Mouse (Mus musculus): ENCODE data around the gene Spata13. TPM values are rescaled to one million over a fixed set of nuclear protein-coding genes. Genes with fewer than 3 reads are reported as not detected.
A peak's percentile ranks its signal among the peaks of the same experiment; 100 is the strongest.

Spata13 gene
- total RNA-seq, 2 experiments from 2014 or later = 3.8 to 4.3 TPM

DNA sequence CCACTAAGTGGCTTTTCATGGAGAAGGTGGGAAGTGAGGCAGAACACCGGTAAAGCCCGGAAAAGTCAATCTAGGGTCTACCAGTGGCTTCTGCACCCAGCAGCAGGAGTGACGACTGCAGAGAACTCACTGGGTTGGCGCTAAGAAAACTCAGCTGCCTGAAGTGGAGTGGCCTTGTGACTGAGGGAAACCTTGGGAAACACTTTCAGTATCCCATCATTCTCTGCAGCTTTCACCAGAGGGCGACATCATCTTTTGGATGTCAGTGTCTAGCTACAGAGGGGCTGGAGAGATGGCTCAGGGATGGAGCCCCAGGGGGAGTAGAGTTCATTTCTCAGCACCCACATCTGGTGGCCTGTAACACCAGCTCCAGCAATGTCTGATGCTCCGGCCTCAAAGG, 135.5 kb downstream of the Spata13 start:
- DNase-seq = no peak

GRCm38 (mm10) chr14:60770594-60770993, 136.8 kb downstream of the Spata13 start:
- intact Hi-C loops (cut with DNase I) = no loop called here
- TF ChIP-seq CTCF (IDR thresholded peaks at IDR 0.05) = no peak
- peak overlapping the region; percentile 68 for H3K4me3 ChIP-seq
- H3K27ac ChIP-seq = no peak overlapping the region; the same call in 1 of the 2 replicates
- no peak for DNase-seq

More for the DNA sequence above, 135.5 kb downstream of the Spata13 start:
- TF ChIP-seq CTCF (IDR thresholded peaks at IDR 0.05) = peak; percentile 47
- peak overlapping the region; percentile 85 for H3K27ac ChIP-seq
- H3K4me3 ChIP-seq = peak overlapping the region; percentile 68
- intact Hi-C loops (cut with DNase I) = loop anchor here (5.0 kb wide), 1 partner anchor 57 kb away; no protein-coding TSS in a partner anchor

DNA sequence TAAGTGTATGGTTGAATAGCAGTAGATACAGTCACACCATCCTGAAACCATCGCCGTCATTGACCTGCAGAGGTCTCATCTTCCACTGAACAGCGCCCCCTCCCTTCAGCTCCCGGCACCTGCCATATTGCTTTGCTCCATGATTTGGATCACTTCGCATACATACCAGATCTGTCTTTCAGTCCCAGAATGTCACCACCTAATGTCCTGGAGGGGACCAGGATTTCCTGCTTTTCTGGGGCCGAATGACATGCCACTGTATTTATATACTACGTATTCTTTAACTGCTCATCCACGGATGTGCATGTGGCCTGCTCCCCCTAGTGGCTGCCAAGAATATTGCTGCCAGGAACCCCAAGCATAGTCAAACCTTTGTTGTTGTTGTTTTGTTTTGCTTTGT, 137.3 kb downstream of the Spata13 start:
- no peak overlapping the region for H3K27ac ChIP-seq
- H3K4me3 ChIP-seq = peak overlapping the region; percentile 68
- intact Hi-C loops (cut with DNase I) = loop anchor here (1.0 kb wide), 1 partner anchor 246 kb away; no protein-coding TSS in a partner anchor
- TF ChIP-seq CTCF (IDR thresholded peaks at IDR 0.05) = peak; percentile 91; the same call in 1 of the 2 replicates
- DNase-seq = peak; percentile 71

GRCm38 (mm10) chr14:60773476-60773875, 139.7 kb downstream of the Spata13 start:
- intact Hi-C loops (cut with DNase I) = no loop called here
- TF ChIP-seq CTCF (IDR thresholded peaks at IDR 0.05) = peak; percentile 24
- DNase-seq = no peak

GRCm38 (mm10) chr14:60776521-60776920, 142.7 kb downstream of the Spata13 start:
- no peak for DNase-seq
- no peak for TF ChIP-seq CTCF (IDR thresholded peaks at IDR 0.05)
- Histone ChIP-seq H3K27ac (no peak overlapping the region), H3K4me3 (no peak overlapping the region)
- intact Hi-C loops (cut with DNase I) = no loop called here

More at GRCm38 (mm10) chr14:60773476-60773875, 139.7 kb downstream of the Spata13 start:
- no peak overlapping the region for H3K4me3 ChIP-seq
- no peak overlapping the region for H3K27ac ChIP-seq

GRCm38 (mm10) chr14:60777485-60777919, 143.7 kb downstream of the Spata13 start:
- intact Hi-C loops (cut with DNase I) = no loop called here
- no peak overlapping the region for H3K4me3 ChIP-seq
- no peak for DNase-seq
- no peak overlapping the region for H3K27ac ChIP-seq
- TF ChIP-seq CTCF (IDR thresholded peaks at IDR 0.05) = no peak

DNA sequence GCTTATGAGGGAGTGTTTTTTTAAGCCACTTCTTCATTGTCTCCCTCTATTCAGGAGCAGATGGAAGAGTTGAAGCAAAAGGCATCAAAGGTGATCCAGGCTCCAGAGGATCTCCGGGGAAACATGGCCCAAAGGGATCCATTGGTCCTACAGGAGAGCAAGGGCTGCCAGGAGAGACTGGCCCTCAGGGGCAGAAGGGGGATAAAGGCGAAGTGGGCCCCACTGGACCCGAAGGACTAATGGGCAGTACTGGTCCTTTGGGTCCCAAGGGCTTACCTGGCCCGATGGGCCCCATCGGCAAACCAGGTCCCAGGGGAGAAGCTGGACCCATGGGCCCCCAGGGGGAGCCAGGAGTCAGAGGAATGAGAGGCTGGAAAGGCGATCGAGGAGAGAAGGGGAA, 145.4 kb downstream of the Spata13 start:
- H3K27ac ChIP-seq = no peak overlapping the region
- TF ChIP-seq CTCF (IDR thresholded peaks at IDR 0.05) = no peak
- H3K4me3 ChIP-seq = no peak overlapping the region
- no peak for DNase-seq
- intact Hi-C loops (cut with DNase I) = no loop called here

DNA sequence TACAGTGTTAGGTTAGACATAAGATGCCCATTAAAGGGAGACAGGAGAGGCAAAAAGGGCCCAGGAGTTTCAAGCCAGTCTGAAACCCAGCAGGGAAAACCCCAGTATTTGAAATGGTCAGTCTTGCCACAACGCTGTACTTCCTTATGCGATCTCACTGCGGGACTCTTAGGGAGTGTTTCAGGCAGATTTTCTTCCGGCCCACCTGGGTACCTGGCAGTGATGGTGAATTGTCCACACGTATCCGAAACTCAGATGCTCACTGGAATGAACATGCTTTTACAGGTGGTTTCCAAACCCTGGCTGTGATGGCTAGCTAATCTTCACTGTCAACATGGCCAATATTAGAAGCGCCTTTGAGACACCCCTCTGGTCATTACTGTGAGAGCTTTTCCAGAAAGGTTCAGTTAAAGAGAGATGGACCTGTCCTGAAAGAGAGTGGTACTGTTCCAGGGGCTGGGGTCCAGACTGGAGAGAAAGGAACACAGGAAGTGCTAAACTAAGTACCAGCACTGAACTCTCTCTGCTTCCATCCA, 148.4 kb downstream of the Spata13 start:
- intact Hi-C loops (cut with DNase I) = no loop called here
- Histone ChIP-seq H3K27ac (no peak overlapping the region), H3K4me3 (no peak overlapping the region)
- DNase-seq = no peak
- no peak for TF ChIP-seq CTCF (IDR thresholded peaks at IDR 0.05)

DNA sequence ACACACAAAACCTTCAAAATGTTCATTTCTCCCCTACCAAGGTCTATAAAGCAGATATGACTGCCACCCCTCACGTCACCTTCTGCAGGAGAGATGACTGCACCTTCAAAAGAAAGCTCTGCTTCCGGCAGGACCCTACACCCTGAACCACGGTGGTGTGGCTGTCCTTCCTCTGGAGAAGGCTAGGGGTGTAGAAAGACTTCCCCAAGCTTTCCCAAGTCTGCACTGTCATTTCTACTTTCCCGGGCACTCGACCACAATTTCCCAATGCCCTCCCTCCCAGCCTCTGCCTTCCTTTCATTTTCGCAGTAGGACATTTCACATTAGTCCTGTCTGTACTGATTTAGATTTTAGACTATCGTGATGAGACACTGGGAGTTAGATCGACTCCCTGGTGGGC, 149.4 kb downstream of the Spata13 start:
- intact Hi-C loops (cut with DNase I) = no loop called here
- Histone ChIP-seq H3K27ac (no peak overlapping the region), H3K4me3 (no peak overlapping the region)
- no peak for DNase-seq
- TF ChIP-seq CTCF (IDR thresholded peaks at IDR 0.05) = no peak

DNA sequence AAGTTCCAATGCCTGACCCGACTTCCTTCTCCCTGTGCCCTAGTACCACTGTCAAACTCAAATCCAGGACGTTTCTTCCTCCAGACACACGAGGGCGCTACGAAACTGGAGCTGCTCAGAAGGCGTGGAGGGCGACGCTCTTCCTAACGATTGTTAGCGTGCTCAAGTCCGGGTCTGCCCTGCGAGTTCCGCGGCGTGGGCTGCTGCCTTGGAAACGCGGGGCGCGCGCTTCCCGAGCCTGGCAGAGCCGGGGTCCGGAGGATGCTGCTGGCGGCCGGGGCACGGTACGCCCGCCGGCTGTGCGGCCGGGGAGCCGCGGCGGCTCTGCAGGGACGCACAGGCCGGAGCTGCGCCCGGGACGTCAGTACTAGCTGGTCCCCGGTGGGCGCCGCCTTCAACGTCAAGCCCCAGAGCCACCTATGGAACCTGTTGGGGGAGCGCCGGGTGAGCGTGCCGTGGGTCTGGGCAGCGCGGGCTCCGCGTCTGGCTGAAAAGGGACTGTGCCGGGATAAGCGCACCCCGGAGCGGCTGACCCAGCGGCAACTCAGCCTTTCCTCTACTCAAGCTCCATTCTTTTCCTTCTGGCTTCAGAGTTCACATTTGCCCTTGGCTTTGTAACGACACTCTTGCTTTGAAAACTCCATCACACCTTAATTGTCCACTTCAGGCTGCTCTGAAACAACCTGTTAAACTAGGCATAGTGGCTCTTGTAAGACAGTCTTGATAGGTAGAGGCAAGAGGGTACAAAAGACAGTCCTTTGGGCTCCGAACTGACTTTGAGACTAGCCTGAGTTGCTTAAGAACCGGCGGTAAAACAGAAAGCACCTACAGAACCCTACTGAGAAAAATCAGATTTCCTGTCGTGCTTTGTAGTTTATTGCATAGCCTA, 150.9 kb downstream of the Spata13 start, which contains the start of gene Mipep:
TSS of gene Mipep (plus strand) at position 147 of the 889 bp plus-strand sequence.
- peak within 1 kb of the TSS; percentile 85 for H3K27ac ChIP-seq
- peak; percentile 87 for TF ChIP-seq CTCF (IDR thresholded peaks at IDR 0.05)
- peak; percentile 86 for DNase-seq
- peak within 1 kb of the TSS; percentile 92 for H3K4me3 ChIP-seq
- intact Hi-C loops (cut with DNase I) = no loop called here

- Histone ChIP-seq H3K4me3 (no peak overlapping the region), H3K27ac (no peak overlapping the region)
- peak; percentile 51 for DNase-seq
- TF ChIP-seq CTCF (IDR thresholded peaks at IDR 0.05) = peak; percentile 75
- intact Hi-C loops (cut with DNase I) = no loop called here
These were observed 156.3 kb downstream of the Spata13 start for GRCm38 (mm10) chr14:60790103-60790502.

GRCm38 (mm10) chr14:60796600-60797322, 163.0 kb downstream of the Spata13 start:
- no peak for TF ChIP-seq CTCF (IDR thresholded peaks at IDR 0.05)

More at GRCm38 (mm10) chr14:60796600-60797322, 163.0 kb downstream of the Spata13 start:
- no peak overlapping the region for H3K27ac ChIP-seq
- no peak overlapping the region for H3K4me3 ChIP-seq
- no peak for DNase-seq
- intact Hi-C loops (cut with DNase I) = loop anchor here (5.0 kb wide), 1 partner anchor 291 kb away; no protein-coding TSS in a partner anchor

All from gastrocnemius, adult 2 months (tissue).